Mouse (Mus musculus) thymus, postnatal 0 days (tissue): Measurements from ENCODE around the gene Hist1h2bc. TPM values are rescaled to one million over a fixed set of nuclear protein-coding genes. Genes with fewer than 3 reads are reported as not detected.
"Not testable (repeated sequence)": the region's sequence is repeated elsewhere in the genome, so short reads cannot be mapped to it uniquely, and the experiment has no call there.

Experiments used
- DNase-seq: peaks from one replicate; pipeline ENCODE4 v3.0.0-alpha.2; 2015; ENCODE audit warnings: low spot score
- polyA plus RNA-seq: library from polyadenylated mRNA; unstranded; fragments of >200 nt; fragmentation: Nextera tagmentation; extraction: Ambion mirVana; gene quantifications from 2 replicates; pipeline ENCODE4 v1.2.1, GENCODE M21; 2015

The Hist1h2bc gene
- polyA plus RNA-seq, 1 experiment from 2014 or later = 61.5 TPM

DNA sequence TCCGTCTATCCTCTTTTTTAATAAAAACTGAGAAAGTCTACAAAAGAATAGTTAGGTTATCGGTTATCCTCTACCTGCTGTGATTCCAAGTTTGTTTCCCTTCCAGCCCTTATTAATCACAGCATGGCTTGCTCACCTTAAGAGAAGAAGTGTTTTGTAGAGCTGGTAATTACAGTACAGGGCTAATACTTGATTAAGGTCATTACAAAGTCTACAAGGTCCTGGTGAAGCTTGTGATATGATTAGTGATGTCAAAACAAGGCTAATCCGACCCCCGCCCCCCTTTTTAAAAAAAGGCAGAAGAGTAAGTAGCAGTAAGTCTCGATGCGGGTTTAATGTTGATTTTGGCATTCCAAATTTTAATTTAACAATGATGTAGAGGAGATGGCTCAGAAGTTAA lies 15.0 kb downstream of the Hist1h2bc start:
- DNase-seq = no peak

- no peak for DNase-seq
Measured at GRCm38 (mm10) chr13:23699767-23700166, 15.8 kb downstream of the Hist1h2bc start.

- DNase-seq = peak; percentile 85
Measured at GRCm38 (mm10) chr13:23700786-23701520, 17.0 kb downstream of the Hist1h2bc start.

DNA sequence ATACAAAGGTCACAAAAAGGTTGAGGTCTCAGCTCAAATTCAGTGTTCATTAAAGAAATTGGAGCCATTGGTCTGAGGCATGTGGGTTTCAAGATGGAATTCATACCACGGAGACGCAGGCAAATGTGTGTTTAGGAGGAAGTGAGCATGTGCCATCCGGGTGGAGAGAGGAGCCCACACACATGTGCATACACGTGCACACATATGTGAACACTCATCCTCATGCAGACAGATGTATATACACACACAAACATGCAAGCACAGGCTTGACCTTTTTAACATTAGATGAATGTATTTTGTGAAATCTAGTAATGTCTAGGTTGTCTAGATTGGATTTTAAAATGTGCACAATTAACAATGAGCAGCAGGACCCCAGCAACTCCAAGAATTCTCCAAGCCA lies 18.2 kb downstream of the Hist1h2bc start:
- no peak for DNase-seq

GRCm38 (mm10) chr13:23702801-23703200 lies 18.8 kb downstream of the Hist1h2bc start:
- not testable (repeated sequence) for DNase-seq

- no peak for DNase-seq
Measured at GRCm38 (mm10) chr13:23705751-23706356, 21.9 kb downstream of the Hist1h2bc start.

GRCm38 (mm10) chr13:23706771-23707170 lies 22.8 kb downstream of the Hist1h2bc start:
- no peak for DNase-seq

- no peak for DNase-seq
Measured at GRCm38 (mm10) chr13:23708041-23708440, 24.0 kb downstream of the Hist1h2bc start.

GRCm38 (mm10) chr13:23708654-23709053 lies 24.7 kb downstream of the Hist1h2bc start:
- no peak for DNase-seq

- DNase-seq = no peak
Measured at GRCm38 (mm10) chr13:23709714-23710373, 25.8 kb downstream of the Hist1h2bc start.

DNA sequence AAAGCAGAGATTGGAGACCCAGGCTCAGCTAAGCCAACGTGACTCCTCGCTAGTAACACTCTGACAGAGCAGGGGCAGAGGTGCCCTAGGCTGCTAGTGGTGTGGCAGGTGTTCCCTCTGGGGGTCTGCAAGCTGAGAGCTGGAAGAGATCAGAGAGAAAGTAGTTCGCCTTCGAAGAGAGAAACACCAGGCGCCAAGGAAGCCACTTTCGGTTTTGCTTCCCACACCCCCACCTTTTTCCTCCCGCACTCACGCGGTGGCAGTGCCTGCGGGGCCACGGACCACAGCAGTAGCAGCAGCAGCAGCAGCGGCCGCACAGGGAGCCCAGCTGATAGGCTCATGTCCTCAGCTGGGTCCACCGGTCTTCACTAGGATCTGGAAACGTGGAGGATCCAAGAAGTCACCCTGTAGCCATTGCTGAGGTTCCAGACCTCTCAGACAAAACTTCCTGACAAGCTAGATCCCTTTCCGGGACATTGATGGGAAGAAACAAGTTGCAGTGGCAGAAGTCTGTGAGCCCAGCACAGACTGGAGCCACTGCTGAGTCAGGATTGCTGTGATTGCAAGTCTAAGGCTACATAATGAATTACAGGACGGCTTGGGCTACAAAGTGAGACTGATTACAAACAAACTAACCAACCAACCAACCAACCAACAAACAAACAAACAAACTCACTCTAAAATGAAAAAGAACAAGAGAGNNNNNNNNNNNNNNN lies 26.5 kb downstream of the Hist1h2bc start, which contains the start of gene Hfe:
Hfe (minus strand) TSS at position 481 of the 716 bp plus-strand sequence.
- peak; percentile 82 for DNase-seq

DNA sequence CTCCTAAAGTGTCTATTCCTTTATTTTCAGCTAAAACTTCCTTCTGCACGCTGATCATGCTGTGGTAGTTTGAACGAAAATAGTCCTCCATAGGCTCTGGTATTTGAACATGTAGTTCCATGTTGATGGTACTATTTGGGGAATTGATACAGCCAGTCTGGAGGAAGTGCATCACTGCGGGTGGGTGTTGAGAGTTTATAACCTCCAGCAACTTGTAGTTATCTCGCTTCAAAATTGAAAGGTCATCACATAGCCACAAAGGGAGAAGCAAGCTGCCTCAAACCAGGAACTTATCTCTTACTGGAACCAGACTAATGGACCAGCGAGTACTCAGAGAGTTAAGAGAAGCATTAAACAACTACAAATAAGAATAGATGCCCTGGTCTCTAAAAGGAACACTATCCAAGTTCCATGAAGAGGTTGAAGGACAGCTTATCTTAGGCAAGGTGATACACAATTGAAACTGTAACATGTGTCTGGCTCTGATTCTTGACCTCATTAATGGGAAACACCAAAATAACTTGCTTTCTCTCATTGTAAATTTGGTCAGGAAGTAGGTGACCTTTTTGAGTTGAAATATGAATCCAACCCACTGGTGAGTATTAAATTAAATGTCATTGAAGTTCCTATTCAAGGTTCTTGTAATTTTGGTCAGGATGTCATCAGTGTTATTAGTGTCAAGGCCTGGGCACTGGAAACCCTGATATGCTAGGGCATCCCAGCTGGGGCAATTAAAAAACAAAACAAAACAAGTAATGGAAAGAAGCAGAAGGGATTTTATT lies 32.5 kb downstream of the Hist1h2bc start:
- no peak for DNase-seq

DNA sequence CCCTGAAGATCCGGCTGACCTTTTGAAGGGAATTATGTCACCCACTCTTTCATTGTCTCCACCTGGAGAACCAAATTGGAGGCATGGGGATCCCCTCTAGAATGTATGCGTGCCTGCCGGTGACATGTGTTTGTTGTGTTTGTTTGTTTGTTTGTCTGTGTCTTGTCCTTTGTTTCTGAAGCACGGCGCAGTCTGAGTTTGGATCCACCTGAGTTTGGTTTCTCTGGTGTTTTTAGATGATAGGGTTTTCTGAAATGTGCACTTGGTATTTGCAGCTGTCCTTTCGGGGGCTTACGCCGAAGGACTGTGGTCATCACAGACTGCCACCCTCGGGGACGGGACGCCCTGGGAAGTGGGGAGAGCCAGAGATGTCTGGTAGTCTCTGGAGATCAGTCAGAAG lies 33.2 kb downstream of the Hist1h2bc start:
- DNase-seq = no peak

DNA sequence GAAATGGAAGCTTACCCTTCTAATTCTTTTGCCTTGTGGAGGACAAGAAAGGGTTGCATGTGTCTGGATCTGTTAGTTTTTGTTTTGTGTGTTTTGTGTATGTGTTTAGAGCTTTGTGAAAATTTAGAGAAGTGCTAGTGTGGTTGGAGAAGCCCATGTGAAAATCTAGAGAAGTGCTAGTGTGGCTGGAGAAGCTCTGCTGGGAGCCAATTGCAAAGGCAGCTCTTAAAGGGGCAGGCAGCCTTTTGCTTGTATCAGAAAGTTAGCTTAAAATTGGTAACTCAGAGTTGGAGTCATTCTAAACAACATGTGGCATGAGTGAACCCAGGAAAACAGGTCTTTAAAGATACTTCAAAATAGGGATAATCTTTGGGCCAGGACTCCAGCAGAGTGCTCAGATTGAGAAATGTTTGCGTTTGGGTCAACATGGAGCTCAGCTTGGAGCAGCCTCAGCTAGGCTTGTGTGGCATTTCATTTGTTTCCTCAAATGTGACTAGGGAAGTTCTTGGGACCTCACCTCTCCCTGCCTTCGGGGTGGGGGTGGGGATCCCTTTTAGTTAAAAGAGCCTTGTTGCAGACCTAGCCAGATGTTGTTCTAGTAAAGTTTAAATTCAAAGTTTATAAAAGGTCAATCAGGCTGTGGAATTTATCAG lies 33.7 kb downstream of the Hist1h2bc start:
- not testable (repeated sequence) for DNase-seq

DNA sequence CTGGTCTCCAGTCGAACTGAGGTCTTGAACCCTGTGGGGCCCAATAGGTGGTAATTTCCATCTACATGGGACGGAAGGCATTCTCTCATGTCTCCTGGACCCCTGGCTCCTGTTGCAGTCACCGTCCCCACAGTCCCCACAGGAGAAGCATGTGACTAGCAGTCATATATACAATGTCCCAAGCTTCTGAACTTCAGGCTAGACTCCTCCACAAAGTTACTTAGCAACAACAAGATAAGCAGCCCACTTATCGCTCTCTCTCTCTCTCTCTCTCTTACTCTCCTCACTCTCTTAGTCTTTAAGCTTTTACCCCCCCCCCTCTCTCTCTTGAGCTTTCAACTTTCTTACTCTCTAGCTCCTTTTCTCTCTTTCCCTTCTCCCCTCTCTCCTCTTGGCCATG lies 40.2 kb downstream of the Hist1h2bc start:
- DNase-seq = no peak

- no peak for DNase-seq
Measured at GRCm38 (mm10) chr13:23725213-23725612, 41.2 kb downstream of the Hist1h2bc start.

GRCm38 (mm10) chr13:23728472-23729191 lies 44.6 kb downstream of the Hist1h2bc start:
- DNase-seq = no peak

GRCm38 (mm10) chr13:23729192-23729525 lies 45.2 kb downstream of the Hist1h2bc start:
- DNase-seq = peak; percentile 63

GRCm38 (mm10) chr13:23729706-23730105 lies 45.7 kb downstream of the Hist1h2bc start:
- no peak for DNase-seq

DNA sequence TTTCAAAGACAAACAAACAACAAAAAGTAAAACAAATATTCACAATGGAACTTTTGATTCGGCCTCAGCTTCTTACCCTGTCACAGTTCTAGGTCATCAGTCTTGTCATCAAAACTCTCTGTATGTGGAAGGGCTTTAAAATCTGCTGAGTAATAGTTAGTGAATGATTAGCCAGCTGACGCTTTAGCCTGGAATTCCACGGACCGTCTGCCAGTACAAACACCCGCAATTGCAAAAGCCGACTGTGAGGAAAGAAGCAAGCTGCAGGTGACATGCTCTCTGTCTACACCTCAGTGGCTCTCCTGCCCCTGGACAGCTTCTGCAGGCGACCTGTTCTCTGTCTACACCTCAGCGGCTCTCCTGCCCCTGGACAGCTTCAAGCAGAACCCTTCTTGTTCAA lies 46.5 kb downstream of the Hist1h2bc start:
- DNase-seq = no peak
